Mouse (Mus musculus) adrenal gland, adult (tissue): ENCODE measurements around the gene Baiap2l2.
A peak's percentile ranks its signal among the peaks of the same experiment; 100 is the strongest.
"Not testable (repeated sequence)": the region's sequence is repeated elsewhere in the genome, so short reads cannot be mapped to it uniquely, and the experiment has no call there.

Experiments used
- DNase-seq, 2 experiments: peaks; one replicate each; pipeline ENCODE4 v3.0.0; 2022 to 2023; ENCODE audit warnings: low spot score in 1 of 2; ENCODE audit not compliant: inconsistent age in 2 of 2

The Baiap2l2 gene

DNA sequence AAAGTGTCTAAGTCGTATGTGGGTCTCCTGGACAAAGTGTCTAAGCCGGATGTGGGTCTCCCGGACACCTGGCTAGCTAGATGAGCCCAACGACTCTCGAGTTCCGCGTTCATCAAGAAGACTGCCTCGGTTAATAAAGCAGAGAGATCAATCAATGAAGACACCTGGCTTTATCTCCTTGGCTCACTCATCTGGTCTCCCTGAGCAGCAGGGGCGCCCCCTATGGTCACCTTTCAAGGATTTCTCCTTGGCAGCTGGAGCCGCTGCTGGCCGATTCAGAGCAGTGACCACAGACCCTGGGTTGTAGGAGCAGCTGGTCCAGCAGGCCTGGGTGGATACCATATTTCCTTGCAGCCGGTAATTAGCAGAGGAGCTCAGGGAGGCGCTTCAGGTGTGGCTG, 23.0 kb downstream of the Baiap2l2 start:
- DNase-seq = peak in 1 of 2 experiments; percentile 60

DNA sequence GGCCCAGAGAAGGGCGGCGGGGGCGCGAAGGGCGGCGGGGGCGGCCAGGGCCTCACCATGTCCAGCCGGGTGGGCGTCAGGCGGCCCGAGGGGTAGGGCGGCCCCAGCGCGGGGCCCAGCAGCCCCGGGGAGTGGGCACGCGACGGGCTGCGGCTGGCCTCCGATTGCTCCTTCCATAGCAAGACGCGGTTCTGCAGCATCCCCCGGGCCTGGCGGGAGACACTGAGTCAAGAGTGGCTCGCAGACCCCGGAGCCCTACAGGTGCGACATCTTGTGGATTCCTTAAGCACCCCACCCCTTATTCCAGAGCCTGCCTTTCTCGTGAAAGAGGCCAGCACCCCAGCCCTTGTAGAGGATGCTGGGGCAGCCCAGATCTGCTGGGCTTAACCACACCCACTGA, 23.6 kb downstream of the Baiap2l2 start:
- no peak for DNase-seq

DNA sequence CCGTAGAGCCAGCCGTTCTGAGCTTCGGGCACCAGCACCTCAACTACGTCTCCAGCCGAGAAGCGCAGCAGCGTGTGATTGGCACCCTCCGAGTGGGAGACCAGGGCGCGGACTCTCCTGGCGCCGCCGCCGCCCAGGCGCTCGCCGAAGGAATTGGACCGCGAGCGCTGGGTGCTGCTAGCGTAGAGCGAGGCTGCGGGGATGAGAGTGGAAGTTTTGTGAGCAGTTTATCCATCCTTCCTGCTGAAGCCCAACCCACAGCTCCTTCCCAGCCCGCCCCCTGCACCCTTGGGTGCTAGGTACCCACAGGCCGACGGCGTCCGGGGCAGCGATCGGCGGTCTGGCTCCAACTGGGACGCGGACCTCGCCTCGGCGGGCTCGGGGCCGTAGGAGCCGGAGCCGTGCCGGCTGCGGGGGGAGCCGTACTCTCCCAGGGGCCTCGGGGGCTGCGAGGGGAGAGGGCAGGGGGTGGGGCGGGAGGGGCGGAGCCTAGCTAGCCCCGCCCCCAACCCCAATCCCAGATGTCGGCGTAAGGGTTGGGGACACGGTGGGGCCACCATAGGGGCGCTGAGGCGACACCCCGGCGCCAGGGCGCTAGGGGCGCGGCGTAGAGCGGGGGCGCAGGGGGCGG, 24.1 kb downstream of the Baiap2l2 start:
- peak; percentile 24 to 72 for DNase-seq

DNA sequence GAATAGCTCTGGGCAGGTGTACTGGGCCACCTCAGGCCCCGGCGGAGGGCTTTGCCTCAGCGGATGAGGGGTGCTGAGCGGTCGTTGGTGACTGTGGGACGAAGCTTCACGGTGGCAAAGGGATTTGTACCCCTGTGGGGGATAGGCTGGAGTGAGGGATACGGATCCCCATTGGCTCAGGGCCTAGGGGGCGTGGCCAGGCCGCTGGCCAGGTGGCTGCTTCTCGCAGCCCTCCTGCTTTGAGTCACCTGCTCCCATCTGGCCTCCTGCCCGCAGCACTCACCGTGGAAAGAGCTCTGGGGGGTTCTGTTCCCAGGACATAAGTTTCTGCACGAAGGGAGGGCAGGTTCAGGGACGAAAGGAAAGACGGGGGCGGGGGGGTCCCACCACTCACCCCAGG, 26.8 kb downstream of the Baiap2l2 start:
- DNase-seq = no peak

DNA sequence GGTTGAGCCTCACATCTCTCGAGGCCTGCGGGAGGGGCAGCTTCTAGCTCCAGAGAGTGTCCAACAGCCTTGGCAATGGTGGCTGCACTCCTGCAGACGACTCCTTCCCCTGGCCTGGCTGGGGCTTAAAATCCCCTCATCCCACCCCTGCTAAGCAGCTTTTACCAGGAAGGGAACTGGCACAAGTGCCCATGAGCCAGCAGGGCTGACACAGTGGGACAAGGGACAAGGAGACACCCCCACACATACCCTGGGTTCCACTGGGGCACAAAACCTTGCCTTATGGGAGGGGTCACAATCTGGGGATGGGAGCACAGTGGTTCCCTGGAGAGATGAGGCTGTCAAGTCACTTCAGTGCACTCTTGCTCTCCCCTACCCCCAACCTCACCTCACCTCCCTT, 30.7 kb downstream of the Baiap2l2 start, which contains the start of gene Slc16a8:
Gene Slc16a8, minus strand, starts transcription at position 101 of the 400 bp plus-strand sequence.
- no peak for DNase-seq

DNA sequence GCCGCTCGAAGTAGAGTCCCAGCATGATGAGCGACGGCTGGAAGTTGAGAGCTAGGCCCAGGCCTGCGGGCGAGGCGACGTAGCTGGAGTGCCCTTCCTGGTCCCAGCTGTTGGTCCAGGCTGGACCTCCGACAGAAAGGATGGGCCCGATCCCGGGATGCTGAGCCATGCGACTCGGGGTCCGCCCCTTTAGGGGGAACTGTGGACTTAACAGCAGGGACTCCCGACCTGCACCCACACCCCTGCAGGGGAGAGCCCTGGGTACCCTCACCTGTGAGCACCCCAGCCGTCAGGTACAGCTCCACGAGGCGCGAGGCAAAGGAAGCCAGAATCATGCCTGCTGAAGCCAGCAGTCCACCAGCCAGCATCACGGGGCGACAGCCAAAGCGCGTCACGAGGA, 32.8 kb downstream of the Baiap2l2 start:
- no peak for DNase-seq

DNA sequence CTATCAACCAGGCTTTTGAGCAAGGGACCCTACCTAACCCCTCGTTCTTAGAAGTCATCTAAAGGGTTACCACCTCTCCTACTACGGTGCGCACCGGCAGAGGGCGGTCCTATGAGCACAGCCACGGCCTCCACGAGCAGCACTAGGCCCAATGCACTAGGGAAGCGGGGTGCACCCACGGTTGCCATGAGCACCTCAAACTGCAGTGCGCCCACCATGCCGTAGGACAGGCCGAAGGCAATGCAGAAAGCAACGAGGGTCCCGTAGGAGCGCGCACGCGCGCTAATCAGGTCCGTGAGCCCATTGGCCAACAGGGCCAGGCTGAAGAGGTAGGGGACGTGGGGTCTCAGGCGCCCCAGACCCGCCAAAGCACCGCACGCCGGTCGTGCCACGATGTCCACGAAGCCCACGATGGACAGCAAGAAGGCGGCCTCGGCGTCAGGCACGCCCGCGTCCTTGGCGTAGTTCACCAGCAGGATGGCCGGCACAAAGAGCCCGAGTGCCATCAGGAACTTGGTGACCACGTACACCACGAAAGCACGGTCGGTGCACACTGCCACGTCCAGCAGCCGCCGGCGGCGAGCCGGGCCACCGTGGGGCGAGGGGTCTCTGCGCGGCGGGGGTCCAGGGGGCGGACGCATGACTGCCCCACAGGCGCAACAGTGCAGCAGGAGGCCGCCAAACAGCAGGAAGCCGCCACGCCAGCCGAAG, 33.4 kb downstream of the Baiap2l2 start:
- DNase-seq = peak in 1 of 2 experiments; percentile 59

DNA sequence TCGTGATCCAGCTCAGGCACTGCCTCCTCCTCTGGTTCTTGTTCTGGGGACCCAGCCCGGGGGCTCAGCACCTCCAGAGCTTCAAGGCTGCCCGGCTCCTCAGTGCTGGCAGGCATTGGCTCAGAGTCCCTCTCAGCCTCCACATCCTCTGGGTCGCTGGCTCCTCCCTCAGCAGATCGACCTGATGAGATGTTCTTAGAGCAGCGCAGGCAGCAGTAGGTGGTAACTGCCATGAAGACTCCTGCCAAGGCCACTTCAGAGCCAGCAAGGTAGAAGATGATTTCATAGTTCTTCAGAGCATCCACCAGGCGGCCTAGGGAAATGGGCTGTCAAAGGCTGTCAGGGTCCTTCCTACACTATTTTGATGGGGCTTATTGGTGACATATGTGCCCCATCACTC, 34.2 kb downstream of the Baiap2l2 start:
- DNase-seq = no peak

DNA sequence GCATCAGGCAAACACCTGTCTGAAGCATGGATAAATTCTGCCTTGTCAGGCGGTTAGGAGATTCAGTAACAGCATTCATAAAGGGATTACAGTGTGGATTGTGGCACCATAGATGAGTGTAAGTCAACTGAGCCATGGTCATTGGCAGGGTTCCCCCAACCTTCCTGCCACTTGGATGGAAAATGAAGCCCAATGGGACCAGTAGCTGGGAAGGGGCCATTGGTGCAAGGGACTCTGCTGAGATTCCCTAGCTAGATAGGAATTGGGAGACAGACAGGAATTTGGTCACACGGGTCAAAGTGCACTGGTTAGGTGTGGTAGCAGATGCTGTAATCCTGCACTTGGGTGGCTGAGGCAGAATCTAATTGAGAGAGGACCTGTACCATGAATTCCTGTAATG, 35.1 kb downstream of the Baiap2l2 start:
- DNase-seq = peak in 1 of 2 experiments; percentile 49

DNA sequence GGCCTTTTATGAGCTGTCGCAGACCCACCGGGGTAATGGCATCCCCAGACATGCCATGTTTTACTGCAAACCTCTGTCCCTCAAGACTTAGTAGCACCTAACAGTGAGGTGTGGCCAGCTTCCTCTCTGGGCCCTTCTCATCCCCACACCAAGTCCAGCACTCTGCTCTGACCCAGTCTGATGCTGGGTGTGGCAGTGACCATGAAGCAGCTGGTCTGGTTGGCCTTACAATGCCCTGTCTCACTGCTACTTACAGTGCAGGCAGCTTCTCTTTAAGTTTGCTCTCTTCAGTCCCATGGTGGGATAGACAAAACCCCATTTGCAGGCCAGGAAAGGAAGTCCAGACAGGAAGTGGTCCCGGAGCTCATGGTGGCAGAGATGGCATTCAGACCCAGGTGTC, 40.0 kb downstream of the Baiap2l2 start:
- DNase-seq = no peak

DNA sequence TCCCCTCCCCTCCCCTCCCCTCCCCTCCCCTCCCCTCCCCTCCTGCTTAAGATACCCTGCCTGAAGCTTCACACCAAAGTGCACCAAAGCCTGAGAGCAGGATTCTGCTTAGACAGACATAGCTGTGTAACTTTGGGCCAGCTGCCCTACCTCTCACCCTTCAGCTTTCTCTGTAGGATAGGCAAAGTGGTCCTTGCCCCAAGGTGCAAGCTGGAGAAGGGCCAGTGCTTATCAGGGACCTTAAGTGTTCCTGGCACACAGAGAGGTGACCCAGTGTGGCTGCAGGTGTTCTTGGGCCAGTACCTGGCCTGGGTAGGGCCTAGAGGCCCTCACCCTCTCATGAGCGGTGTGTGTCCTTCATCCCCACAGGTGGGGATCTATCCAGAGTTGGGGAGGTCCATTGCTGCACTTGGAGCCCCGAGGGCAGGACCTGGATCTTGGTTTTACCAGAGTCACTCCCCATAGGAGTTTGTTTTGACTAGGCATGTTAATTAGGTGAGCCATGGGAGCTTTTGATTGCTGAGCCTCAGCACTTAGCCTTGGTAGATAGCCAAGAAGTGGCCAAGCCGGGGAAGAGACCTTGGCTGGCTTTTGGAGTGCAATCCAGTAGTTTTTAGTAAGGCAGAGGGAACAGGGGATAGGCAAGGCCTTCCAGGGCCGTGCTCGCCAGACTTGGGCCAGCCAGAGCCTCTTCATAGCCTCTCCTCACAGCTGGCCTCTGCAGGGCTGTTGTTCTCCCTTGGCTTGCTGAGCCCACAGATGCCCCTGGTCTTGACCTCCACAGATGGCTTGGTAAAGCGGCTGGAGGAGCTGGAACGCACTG, 41.1 kb downstream of the Baiap2l2 start:
- peak; percentile 59 to 91 for DNase-seq

DNA sequence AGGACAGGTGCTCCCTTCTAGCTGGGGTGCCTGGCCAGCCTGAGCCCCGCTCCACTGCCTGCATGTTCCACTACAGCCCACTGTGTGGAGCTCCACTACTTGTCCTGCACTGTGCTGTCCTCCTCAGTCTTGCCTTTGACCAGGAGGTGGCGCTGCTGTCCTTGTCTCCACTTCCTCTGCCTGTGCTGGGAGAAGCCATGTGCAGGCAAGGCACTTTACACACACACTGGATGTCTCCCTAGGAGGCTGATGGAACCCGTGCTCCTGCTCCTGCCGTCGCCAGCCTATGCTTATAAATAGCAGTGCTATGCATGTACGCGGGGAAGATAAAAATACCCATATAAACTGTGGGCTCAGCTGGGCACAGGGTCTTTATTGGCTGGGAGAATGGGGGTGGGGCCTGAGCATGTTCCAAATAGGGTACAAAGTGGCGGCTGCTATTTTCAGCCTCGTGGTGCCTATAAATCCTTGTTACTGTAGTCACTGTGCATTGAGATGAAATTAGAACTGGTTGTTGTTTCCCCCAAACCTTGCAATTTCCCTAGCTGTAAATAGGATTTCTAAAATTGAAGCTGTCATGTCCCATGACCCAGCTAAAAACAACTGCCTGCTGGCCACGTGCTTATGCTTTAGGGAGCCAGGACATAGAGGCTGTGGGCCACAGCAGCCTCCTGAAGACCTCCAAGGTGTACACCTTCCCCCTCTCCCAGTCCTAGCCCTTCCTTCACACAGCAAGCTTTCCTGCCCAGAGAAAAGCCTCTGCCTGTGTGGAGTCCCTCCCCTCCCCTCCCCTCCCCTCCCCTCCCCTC, 41.9 kb downstream of the Baiap2l2 start:
- DNase-seq = peak; percentile 94 to 98

DNA sequence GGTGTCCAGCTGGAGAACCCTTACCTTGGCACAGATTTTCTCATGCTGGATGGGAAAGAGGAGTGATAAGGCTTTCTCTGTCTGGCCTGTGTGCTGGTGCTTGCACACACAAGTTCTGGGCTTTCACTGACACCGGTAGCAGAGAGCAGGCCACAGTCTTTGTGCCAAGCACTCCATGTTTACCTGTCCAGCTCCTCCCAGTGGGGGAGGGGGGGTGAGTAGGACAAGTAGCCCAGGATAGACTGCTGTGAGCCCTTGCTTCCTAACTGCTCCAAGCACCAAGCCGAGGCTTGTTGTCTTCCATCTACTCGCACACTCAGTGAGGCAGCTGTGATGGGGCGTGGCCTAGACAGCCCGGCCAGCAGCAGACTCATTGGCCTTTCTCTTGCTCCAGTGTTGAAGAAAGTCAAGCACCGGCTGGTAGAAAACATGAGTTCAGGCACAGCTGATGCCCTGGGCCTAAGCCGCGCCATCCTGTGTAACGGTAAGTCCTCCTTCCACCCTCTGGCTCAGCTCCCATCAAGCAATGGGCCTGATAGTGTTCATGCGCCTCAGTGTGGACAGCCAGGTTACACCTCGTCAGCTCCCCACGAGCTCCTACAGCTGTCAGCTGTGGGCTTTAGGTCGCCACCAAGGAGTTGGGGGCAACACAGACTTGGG, 42.6 kb downstream of the Baiap2l2 start:
- no peak for DNase-seq

DNA sequence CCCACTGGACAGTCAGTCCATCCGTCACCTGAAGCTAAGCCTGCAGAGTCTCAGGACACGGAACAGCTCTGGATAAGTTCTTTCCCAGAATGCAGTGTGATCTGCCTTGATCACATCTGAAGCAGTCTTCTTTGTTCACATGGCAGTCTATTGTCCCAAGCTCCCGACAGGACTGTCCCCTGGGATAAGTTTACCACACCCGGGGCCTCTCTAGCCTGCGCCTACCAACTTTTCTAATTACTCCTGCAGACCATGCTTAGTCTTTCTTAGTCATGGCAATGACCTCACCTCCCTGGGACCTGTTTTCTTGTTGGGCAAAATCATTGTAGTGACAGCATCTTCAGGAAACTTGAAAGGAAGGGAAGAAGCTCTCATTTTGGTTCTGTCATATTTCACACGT, 47.3 kb downstream of the Baiap2l2 start:
- no peak for DNase-seq

DNA sequence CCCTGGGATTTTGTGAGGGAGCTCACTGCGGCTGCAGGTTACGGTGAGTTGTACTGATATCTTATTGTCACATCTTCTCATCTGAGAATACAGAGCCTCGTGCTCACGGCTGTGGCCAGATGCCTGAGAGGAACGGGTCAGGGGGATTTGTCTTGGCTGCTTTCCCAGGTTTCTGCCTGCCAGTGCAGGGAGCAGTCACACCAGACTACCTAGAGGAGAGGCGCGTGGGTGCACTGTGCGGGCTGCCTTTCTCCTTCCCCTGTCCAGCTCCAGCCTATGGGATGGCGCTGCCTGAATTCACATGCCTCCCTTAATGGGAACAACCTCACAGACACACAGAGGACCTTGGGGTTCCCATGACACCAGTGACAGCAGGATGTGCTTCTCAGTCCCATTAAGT, 50.1 kb downstream of the Baiap2l2 start:
- no peak for DNase-seq

DNA sequence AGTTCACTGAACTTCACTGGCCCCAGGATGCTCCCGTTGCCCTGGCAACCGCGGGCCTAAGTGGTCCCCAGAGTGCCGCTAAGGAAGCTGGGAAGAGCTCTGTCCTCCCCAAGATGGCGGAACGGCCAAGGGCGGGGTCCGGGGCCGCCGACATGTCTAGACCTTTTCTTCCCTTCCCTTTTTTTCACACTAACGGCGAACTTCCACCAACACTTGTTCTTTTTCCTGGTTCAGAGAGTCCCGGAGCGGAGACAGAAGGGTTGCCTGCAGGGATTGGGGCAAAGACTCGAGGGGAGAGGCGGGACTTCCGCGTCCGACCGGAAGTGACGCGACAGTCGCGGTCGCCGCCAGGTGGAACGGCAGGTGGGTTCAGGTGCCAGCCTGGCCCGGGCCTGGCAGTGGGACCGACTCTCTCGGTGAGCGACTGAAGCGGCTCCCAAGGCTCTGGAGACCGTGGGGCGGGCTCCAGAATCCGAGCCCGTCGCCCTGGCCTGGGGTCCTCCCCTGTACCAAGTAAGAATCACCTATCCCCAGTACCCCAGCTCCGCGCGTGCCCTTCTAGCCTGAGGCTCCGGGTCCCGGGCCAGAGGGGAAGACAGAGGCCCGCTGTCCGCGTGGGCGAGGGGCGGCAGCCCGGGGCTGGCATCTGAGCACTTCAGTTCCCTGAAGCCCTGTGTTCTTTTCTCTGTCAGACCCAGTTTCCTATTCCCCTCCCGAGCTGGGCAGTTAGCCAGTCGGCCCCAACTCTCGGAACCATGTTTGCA, 56.1 kb downstream of the Baiap2l2 start, which contains the start of the genes Pick1 and Gm49486:
Gene Pick1, plus strand, starts transcription at position 116 of the 764 bp plus-strand sequence.
Gene Gm49486, plus strand, starts transcription at position 334 of the 764 bp plus-strand sequence.
- peak; percentile 87 to 96 for DNase-seq

DNA sequence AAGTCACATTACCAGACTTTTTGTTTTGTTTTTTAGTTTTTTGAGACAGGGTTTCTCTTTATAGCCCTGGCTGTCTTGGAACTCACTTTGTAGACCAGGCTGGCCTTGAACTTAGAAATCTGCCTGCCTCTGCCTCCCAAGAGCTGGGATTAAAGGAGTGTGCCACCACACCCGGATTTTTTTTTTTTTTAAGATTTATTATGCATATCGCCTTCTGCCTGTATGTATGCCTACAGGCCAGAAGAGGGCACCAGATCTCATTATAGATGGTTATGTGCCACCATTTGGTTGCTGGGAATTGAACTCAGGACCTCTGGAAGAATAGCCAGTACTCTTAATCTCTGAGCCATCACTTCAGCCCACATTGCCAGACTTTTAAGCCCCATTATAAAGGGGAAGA, 59.6 kb downstream of the Baiap2l2 start:
- not testable (repeated sequence) for DNase-seq

DNA sequence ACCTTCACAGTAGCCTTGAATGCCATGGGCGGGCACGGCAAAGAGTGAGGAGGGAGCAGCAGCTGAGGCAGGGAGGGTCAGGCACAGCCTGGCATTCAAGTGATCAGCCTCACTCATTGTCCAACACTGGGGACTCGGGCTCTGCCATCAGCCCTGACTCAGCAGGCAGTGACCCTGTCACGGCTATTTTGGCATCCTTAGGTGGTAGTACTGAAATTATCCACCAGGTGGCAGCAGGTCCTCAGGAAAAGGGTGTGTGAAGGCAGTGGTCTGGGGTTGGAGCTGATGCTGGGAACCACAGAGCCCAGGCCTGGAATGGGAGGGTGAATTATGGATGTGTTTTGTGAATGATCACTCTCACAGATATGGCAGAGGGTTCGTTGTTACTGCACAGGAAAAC, 60.7 kb downstream of the Baiap2l2 start:
- DNase-seq = peak; percentile 91 to 98

DNA sequence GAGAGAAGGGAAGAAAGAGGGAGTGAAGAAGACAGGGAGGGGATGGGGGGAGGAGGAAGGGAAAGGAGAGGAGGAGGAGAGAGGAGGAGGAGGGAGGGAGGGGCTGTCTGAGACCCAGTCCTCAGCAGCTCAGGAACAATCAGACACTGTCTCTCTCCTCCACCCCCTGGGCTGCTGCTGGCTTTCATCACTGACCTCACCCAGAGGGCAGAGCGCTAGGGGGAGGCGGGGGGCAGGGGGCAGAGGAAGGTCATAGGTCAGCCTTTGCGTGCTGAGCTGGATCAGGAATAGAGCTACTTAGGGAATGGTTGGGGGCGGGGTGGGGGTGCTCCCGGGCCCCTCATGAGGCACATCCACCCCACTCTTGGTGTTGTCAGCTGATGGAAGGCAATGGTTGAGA, 61.7 kb downstream of the Baiap2l2 start:
- DNase-seq = no peak

DNA sequence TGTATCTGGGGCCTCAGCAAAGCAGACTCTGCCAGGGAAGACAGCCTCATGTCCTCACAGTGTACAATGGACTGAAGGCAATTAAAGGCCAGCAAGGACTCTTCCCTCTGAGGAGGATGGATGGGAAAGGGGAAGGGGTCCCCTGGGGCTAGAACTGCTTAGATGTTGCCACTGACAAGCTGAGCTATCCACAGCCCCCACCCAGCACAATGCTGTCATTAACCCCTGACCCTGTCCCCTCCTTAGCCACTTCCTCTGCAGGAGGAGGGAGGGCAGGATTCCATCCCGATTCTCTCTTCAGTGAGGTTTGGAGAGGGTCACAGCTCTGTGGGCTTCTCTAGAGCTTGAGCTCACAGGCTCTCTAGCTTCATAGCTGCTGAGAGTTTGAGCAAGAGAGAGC, 65.8 kb downstream of the Baiap2l2 start:
- DNase-seq = no peak
